Mouse (Mus musculus): ENCODE measurements at regions not wholly inside any gene's neighbourhood (a gene's known extent, or its start where the extent isn't known, plus 50 kb on each side); places are given as distances from the start of the nearest gene placed in this dataset.
"Not testable (repeated sequence)": the region's sequence is repeated elsewhere in the genome, so short reads cannot be mapped to it uniquely, and the experiment has no call there.

GRCm38 (mm10) chr12:82056782-82057611 lies 112.1 kb upstream of the Sipa1l1 start:
- not testable (repeated sequence) for H3K4me1 ChIP-seq (replicated peaks; ENCODE audit: control insufficient read depth in 2 of 2, insufficient read depth in 2 of 2, low read length in 1 of 2); H3K9ac ChIP-seq (replicated peaks); H3K9me3 ChIP-seq (ENCODE audit: control insufficient read depth, low read length); H3K27ac ChIP-seq; H3K4me2 ChIP-seq (ENCODE audit: low read depth); H3K4me3 ChIP-seq (ENCODE audit: insufficient read depth in 1 of 2, low read depth in 2 of 2, low read length in 2 of 2); H3K27me3 ChIP-seq (ENCODE audit: control insufficient read depth, insufficient read depth, low read length); ATAC-seq (ENCODE audit: insufficient read depth); H3K36me3 ChIP-seq (replicated peaks; ENCODE audit: control insufficient read depth, insufficient read depth, low read depth); DNase-seq (ENCODE audit: low read depth in 3 of 3, low spot score in 3 of 3)
- no CpG with 5 or more reads among the region's 6 CpGs for WGBS (ENCODE audit: insufficient replicate concordance)

- H3K4me3 ChIP-seq (ENCODE audit: insufficient read depth in 1 of 2, low read depth in 2 of 2, low read length in 2 of 2), result no peak overlapping the region
- no peak overlapping the region for H3K27ac ChIP-seq
- 70% methylated on average over 4 of the region's 4 CpGs for WGBS (ENCODE audit: insufficient replicate concordance)
- no peak overlapping the region for H3K4me2 ChIP-seq (ENCODE audit: low read depth)
- H3K4me1 ChIP-seq (replicated peaks; ENCODE audit: control insufficient read depth in 2 of 2, insufficient read depth in 2 of 2, low read length in 1 of 2), result no peaks in the 10 kb centered on the region
- no peaks in the 10 kb centered on the region for H3K9me3 ChIP-seq (ENCODE audit: control insufficient read depth, low read length)
- DNase-seq (ENCODE audit: low read depth in 3 of 3, low spot score in 3 of 3) (no peak), ATAC-seq (ENCODE audit: insufficient read depth) (no peak)
- no peaks in the 10 kb centered on the region for H3K36me3 ChIP-seq (replicated peaks; ENCODE audit: control insufficient read depth, insufficient read depth, low read depth)
- H3K27me3 ChIP-seq (ENCODE audit: control insufficient read depth, insufficient read depth, low read length), result no peaks in the 10 kb centered on the region
- no peak overlapping the region for H3K9ac ChIP-seq (replicated peaks)
- TF ChIP-seq CTCF (IDR thresholded peaks at IDR 0.05; ENCODE audit: low read depth) (no peak), EP300 (IDR thresholded peaks at IDR 0.05; ENCODE audit: low read depth) (no peak)
Measured at GRCm38 (mm10) chr12:82064986-82065385, 104.1 kb upstream of the Sipa1l1 start.

- Histone ChIP-seq H3K9me3 (ENCODE audit: control insufficient read depth, low read length) (no peaks in the 10 kb centered on the region), H3K36me3 (replicated peaks; ENCODE audit: control insufficient read depth, insufficient read depth, low read depth) (no peaks in the 10 kb centered on the region), H3K27me3 (ENCODE audit: control insufficient read depth, insufficient read depth, low read length) (no peaks in the 10 kb centered on the region), H3K4me3 (ENCODE audit: insufficient read depth in 1 of 2, low read depth in 2 of 2, low read length in 2 of 2) (no peak overlapping the region), H3K4me1 (replicated peaks; ENCODE audit: control insufficient read depth in 2 of 2, insufficient read depth in 2 of 2, low read length in 1 of 2) (no peaks in the 10 kb centered on the region), H3K27ac (no peak overlapping the region), H3K9ac (replicated peaks) (no peak overlapping the region), H3K4me2 (ENCODE audit: low read depth) (no peak overlapping the region)
- 29% methylated on average over 4 of the region's 4 CpGs for WGBS (ENCODE audit: insufficient replicate concordance)
- no peak for ATAC-seq (ENCODE audit: insufficient read depth)
- TF ChIP-seq CTCF (IDR thresholded peaks at IDR 0.05; ENCODE audit: low read depth) (no peak), EP300 (IDR thresholded peaks at IDR 0.05; ENCODE audit: low read depth) (no peak)
- no peak for DNase-seq (ENCODE audit: low read depth in 3 of 3, low spot score in 3 of 3)
Measured at GRCm38 (mm10) chr12:82066860-82067259, 102.3 kb upstream of the Sipa1l1 start.

- TF ChIP-seq CTCF (IDR thresholded peaks at IDR 0.05; ENCODE audit: low read depth) (no peak), EP300 (IDR thresholded peaks at IDR 0.05; ENCODE audit: low read depth) (no peak)
- no peak for DNase-seq (ENCODE audit: low read depth in 3 of 3, low spot score in 3 of 3)
- Histone ChIP-seq H3K9ac (replicated peaks) (no peak overlapping the region), H3K4me3 (ENCODE audit: insufficient read depth in 1 of 2, low read depth in 2 of 2, low read length in 2 of 2) (no peak overlapping the region), H3K36me3 (replicated peaks; ENCODE audit: control insufficient read depth, insufficient read depth, low read depth) (no peaks in the 10 kb centered on the region), H3K4me1 (replicated peaks; ENCODE audit: control insufficient read depth in 2 of 2, insufficient read depth in 2 of 2, low read length in 1 of 2) (no peaks in the 10 kb centered on the region), H3K4me2 (ENCODE audit: low read depth) (no peak overlapping the region), H3K27me3 (ENCODE audit: control insufficient read depth, insufficient read depth, low read length) (no peaks in the 10 kb centered on the region), H3K27ac (no peak overlapping the region), H3K9me3 (ENCODE audit: control insufficient read depth, low read length) (no peaks in the 10 kb centered on the region)
- no peak for ATAC-seq (ENCODE audit: insufficient read depth)
- 72% methylated on average over 9 of the region's 9 CpGs for WGBS (ENCODE audit: insufficient replicate concordance)
Measured at GRCm38 (mm10) chr12:82069621-82070020, 99.5 kb upstream of the Sipa1l1 start.

GRCm38 (mm10) chr12:82072810-82073465 lies 96.2 kb upstream of the Sipa1l1 start:
- ATAC-seq (ENCODE audit: insufficient read depth), result no peak
- no peaks in the 10 kb centered on the region for H3K9me3 ChIP-seq (ENCODE audit: control insufficient read depth, low read length)
- WGBS (ENCODE audit: insufficient replicate concordance), result 38% methylated on average over 13 of the region's 13 CpGs

More at GRCm38 (mm10) chr12:82072810-82073465, 96.2 kb upstream of the Sipa1l1 start:
- Histone ChIP-seq H3K4me1 (replicated peaks; ENCODE audit: control insufficient read depth in 2 of 2, insufficient read depth in 2 of 2, low read length in 1 of 2) (no peaks in the 10 kb centered on the region), H3K9ac (replicated peaks) (no peak overlapping the region), H3K36me3 (replicated peaks; ENCODE audit: control insufficient read depth, insufficient read depth, low read depth) (no peaks in the 10 kb centered on the region), H3K27ac (no peak overlapping the region), H3K27me3 (ENCODE audit: control insufficient read depth, insufficient read depth, low read length) (no peaks in the 10 kb centered on the region), H3K4me3 (ENCODE audit: insufficient read depth in 1 of 2, low read depth in 2 of 2, low read length in 2 of 2) (no peak overlapping the region), H3K4me2 (ENCODE audit: low read depth) (no peak overlapping the region)
- TF ChIP-seq CTCF (IDR thresholded peaks at IDR 0.05; ENCODE audit: low read depth) (no peak), EP300 (IDR thresholded peaks at IDR 0.05; ENCODE audit: low read depth) (no peak)
- no peak for DNase-seq (ENCODE audit: low read depth in 3 of 3, low spot score in 3 of 3)
